Mouse (Mus musculus) right cerebral cortex, postnatal 4 days (tissue): Measurements from ENCODE around the gene Sapcd1.
"Not testable (repeated sequence)": the region's sequence is repeated elsewhere in the genome, so short reads cannot be mapped to it uniquely, and the experiment has no call there.

Experiments
- DNase-seq: peaks from one replicate; pipeline ENCODE4 v3.0.0-alpha.2; 2022

The Sapcd1 gene

DNA sequence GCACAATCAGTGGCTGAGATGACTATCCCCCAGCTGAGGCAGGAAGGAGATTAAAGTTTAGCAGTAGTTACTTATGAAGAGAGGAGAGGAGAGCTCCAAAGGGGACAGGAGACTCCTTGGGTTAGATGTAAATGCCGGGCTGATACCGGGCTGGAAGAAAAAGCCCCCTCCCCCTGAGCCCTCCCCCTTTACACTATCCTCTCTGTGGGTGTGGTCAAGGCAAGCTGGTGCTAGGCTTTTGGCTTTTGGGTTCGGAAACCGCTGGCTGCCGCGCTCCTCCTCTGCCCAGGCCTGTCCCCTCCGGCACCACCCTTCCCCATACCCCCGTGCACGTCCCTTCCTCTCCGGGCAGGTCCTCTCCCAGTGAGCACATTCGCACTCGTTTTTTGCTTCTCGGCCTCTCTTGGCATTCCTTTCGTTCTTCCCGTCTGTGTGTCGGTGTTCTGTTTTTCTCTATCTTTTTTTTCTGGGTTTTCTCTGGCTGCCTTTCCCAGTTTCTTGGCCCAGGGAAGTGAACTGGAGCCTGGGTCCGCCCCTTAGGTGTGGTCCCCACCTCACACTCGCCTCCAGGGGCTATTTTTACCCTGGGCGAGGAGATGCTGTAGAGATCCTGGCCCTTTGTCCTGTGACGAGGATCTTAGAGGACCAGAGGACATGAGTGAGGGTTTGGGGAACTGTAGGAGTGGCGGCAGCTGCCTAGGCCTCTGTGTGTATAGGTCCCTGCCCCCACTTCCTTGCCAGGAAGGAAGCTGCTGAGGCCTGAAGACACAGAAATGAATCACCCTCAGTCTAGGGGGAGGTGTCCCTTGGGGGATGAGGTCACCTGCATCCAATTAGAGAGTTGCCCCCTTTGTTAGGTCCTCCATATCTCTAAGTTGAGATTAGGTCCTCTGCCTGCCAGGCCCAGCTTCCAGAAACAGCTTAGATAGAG lies 23.6 kb upstream of the Sapcd1 start:
- no peak for DNase-seq

DNA sequence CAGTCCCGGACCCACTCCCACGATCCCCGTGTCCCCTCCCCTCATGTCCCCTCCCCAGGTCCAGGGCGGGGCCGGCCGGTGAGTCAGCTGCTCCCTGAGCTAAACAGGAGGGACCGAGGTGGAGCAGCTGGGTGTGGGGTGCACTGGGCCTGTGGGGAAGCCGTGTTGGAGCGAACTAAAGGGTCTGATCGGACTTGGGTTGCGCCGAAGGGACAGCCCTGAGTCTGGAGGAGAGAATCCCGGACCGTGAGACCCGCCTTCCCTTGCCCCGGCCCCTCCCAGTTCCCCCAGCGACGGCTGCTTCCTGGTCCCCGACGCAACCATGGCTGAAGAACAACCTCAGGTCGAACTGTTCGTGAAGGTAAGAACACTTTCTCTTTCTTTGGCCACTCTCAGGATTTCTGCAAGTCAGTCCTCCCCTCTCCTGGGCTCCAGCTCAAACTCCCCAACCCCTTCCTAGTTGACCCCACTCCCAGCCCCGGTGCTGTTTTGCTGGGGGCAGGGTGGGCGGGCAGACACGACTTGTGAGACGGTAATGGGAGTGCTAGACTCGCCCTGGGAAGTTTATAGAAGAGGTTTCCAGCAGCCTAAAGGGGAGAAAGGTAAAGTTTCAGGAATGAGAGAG lies 22.4 kb upstream of the Sapcd1 start:
- DNase-seq, result no peak

DNA sequence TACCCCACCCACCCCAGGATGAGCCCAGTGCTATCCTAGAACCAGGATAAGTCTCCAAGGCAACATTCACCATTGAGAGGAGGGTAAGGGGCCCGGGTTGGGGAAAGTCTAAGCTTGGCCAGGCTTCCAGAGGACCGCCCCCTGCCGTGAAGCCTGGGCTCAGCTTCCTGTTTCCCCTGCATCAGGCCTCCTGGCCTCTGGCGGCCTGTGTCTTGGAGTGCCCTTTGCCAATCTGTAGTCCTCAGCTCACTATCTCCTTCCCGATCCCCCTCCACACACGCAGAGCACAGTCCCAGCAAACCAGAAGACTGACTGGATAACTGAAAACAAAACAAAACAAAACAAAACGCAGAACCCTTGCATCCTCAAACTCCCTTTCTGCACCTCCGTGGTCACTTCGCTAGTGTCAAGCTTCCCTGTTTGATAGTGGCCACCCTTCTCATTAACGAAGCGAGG lies 21.8 kb upstream of the Sapcd1 start, which contains the start of gene Clic1:
Gene Clic1 (plus strand): TSS at position 406 of the 456 bp plus-strand sequence.
- DNase-seq, result no peak

DNA sequence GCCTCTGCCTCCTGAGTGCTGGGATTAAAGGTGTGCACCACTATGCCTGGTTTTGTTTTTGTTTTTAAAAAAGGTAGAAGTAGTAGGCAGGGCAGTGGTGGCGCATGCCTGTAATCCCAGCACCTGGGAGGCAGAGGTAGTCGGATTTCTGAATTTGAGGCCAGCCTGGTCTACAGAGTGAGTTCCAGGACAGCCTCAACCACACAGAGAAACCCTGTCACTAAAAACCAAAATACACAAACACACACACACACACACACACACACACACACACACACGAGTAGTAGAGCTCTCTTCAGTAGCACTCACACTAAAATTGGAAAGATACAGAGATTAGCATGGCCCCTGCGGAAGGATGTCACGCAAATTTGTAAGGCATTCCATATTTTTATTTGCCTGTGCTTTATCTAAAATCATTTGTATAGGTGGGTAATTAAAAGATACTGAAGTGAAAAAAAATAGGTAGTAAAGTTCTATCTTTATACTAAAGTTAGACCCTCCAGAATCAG lies 21.2 kb upstream of the Sapcd1 start:
- DNase-seq, result no peak

DNA sequence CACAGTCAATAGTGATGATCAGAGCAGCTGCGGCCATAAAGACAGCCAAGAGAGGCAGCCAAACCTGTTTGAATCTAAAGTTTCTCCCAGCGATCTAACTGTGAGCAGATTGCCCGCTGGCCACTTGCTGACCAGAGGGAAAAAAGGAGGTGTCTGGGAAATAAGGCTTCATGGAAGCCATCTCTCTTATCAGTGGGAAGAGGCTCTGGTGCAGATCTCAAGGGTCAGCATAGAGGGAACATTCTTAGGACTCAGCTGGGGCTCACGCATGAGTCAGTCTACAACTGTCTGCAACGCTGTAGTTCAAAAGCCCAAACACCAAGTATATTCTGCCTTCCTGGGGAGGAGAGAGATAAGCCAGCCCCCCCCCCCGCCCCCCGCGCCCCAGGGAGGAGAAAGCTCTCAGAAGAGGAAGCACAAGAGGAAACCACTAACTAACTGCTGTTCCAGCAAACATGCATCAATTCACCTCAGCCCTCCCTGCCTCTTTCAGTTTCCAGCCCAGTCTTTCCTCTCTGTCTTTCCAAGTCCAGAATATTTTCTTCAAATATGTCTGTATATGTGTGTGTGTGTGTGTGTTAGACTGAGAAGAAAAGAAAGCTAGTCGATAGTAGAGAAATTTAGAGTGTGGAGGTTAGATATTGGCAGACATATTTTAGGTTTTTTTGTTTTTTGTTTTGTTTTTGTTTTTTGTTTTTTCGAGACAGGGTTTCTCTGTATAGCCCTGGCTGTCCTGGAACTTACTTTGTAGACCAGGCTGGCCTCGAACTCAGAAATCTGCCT lies 20.5 kb upstream of the Sapcd1 start:
- no peak for DNase-seq

DNA sequence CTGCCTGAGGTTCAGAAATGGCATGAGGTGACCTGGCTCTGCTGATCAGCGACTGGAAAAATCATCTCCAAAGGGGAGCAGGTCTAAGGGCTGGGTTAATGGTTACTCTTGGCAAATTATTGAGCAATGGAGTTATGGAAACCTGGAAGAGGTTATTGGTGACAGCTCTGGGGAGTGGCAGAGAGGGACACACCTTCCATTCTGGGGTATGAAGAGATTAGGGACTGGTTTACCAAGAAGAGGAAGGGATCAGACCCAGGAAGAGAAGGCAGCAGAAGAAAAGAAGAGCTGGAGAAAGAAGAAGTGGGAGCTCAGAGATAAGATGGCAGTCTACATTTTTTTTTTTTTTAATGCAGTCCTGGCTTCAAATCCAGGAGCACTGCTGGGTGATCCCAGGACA lies 19.9 kb upstream of the Sapcd1 start:
- no peak for DNase-seq

DNA sequence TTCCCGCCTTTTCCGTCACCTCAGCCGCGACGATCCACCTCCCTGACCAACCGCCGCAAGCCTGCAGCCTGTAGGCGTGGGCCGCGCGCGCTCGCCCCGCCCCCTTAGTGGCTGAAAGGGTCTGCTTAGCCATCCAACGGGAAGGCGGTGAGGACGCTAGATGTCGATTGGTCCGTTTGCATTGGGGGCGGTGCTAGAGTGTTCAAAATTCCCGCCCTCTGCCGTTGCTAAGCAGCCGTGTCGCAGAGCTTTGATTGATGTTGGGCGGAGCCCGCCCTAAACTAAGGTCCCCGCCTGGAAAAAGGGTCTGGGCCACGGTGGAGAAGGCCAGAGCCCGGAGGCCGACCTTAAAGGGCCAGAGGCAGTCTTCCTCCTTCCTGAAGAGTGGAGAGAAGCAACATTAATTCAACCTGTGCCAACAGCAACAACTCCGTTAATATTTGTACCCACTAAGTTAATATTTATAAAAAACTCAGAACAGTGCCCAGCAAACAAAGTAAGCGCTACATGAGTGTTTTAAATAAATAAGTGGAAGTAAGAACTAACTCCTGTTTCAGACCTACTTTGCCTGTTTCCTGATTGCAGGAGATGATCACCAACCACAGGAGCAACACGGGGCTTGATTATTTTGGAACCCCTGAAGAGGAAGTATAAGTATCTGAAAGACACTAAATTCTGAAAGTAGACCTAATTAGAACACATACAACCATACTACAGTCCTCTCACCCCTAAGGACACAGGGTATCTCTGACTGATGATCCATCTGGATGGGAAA lies 19.1 kb upstream of the Sapcd1 start, which contains the start of gene Msh5:
Gene Msh5 (minus strand): TSS at position 65 of the 775 bp plus-strand sequence.
- peak; percentile 93 for DNase-seq

DNA sequence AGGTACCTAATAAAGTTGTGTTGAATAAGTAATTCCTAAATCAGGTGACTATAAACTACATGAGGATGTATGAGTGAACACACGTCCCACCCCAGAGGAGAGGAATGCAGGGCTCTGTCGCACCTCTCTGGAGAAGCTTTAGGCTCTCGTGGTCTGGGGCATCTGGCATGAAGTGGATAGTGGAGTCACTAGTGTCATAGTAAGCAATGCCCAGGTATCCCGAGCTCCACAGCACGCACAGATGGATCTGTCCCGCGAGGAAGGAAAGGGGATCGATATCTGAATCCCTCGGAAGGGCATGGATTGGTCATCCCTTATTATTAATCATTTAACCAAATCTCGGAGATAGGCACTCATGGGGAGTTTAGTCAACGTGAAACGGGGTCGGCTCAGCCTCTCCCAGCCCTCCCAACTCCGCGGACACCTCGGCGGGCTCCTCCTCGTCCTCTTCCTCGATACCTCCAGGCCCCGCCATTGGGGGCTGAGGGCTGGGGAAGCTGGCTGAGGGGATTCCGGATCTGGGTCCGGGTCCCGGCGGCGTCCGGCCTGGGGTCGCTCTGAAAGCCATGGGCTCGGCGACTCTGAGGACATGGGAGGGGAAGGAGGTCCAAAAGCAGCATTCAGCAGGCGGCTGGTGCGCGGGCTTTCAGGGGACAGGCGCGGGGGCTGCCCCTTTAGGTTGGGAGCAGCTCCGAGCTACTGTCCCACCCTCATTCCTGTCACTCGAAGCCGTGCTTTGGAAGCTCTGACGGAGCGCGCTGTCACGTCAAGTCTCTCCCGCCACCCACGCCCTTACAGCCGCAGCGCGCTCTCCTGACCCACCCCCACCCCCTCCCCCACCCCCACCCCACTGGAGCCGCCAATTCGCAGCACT lies 18.2 kb upstream of the Sapcd1 start:
- peak; percentile 44 for DNase-seq

DNA sequence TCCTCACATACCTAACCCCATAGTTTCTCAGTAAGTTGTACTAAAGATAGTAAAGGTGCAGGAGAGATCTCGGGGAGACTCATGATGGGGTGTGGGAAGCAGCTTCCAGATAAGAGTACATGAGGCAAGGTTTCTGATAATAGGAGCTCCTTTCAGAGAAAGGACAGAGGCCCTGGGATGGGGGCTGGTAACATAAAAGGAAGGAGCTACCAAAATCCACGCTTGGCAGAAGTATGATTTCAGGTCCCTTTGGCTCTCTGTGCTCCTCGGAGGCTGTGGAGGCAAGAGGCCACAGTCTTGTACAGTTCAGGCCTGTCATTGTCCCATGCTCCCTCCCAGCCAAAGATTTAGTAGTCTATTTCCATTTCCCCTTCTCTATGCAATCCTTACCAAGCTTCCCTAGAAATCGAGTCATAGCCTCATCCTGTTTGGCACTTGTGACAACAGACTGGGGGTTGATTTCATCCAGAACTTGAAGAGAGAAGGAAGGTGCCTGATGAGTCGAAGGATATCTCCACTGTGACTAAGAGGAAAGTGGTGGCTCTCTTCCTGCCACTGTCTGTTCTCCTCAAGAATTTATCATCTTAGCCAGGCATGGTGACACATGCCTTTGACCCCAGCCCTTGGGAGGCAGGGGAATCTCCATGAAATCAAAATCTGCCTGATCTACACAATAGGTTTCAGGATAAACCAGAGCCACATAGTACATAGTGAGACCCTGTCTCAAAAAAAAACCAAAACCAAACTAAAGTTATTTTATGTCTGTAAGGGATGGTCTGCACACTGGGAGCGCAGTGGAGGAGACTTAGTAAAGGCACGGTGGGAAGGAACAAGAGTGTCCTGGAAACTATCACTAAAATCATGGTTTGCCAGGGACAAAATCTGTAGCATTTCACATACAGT lies 17.3 kb upstream of the Sapcd1 start:
- DNase-seq, result no peak

DNA sequence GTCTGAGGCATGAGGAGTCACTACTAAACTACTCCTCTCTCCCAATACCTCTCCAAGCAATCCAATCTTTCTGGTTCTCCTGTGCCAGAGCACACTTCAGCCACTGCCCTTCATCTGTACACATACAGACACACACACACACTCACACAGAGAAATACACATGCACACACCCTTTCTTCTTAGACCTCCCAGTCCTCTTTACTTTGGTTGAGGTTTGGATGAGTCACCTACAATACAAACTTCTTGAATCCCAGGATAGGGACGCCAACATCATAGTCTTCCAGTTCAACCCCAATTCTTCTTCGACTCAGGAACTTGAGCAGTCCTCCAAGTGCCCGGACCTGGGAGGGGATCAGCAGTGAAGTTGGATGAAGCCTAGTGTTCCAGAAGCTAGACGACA lies 16.0 kb upstream of the Sapcd1 start:
- no peak for DNase-seq

DNA sequence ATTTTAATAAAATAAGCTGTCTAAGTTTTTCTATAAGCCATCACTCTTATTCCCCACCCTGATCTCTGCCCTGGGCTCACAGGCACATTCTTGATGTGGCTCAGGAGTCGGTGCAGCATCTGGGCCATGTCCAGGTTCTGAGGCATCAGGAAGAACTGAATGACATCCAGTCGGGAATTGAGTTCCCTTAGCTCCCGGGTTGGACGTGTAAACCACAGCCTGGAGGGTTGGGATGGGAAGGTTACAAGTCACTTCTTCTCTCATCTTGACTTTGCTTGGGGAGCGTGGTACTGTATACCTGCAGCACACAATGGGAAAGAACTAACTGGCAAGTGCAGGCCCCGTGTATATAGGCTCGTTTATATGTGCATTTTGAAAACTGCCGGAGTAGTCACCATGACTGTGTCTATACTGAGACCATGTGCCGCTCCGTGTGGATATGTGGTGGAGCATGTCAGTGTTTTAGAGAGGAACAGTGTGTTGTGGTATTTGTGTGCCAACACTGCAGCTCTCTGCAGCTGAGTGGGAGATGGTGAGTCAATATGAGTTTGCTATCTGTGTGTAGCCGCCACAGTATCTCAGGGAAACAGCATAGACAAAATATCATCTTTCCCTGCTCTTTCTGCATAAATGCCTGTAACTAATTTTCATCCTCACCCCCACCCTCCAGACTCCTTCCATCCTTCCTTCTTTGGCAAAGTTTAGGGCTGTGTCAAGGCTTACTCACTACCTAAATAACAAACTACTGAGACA lies 11.5 kb upstream of the Sapcd1 start:
- DNase-seq, result no peak

DNA sequence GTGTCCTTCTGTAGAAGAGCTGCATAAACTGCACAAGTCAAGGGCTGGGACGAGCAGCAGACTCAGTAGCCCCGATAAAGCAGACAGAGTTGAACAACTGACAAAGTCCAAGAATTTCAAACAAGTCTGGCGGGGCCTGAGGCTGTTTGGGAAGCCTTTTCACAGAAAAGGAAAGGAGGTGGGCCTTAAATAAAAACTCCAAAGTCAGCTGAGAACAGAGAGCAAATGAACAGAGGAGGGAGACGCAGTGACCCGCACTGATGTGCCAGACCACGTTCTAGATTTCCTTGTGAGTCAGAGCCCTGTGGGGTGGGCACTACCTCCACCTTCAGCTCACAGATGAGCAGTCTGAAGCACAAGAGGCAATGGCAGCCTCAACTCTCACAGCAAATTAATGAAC lies 7.1 kb upstream of the Sapcd1 start:
- DNase-seq, result no peak

DNA sequence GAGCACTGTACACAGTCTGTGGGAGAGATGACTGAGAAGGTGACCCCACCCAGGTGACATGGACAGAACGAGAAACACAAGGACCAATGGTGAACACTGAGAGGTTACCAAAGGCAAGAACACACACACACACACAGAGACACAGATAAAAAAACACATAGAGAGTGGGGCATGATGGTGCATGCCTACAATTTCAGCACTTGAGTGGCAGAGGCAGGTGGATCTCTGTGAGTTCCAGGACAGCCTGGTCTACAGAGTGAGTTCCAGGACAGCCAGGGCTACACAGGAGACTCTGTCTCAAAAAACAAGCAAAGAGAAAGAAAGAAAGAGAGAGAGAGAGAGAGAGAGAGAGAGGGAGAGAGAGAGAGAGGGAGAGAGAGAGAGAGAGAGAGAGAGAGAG lies 5.9 kb upstream of the Sapcd1 start:
- DNase-seq, result not testable (repeated sequence)

DNA sequence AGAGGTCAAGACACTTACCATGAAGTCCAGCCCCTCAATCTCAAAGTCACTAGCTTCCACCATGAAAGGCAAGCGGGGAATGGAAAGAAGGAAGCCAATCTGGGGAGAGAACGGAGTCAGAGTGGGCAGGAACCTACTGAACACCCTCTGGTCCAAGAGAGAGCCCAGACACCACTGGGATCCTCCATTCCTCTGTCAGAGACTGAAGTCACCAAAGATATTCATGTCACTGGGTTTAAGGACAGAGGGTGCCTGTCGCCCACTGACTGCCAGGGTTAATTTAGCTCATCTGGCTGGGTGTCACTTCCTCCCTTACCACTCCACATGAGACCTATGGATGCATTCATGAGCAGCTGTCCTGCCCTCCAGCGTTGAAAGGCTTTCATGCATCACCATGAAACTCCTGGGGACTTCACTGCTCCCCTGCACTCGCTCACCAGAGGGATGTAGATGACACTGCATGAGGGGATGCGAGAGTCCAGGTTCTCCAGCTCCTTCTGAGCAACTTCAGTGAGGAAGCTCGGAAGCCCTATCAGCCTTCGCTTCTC lies 4.6 kb upstream of the Sapcd1 start:
- DNase-seq, result no peak

DNA sequence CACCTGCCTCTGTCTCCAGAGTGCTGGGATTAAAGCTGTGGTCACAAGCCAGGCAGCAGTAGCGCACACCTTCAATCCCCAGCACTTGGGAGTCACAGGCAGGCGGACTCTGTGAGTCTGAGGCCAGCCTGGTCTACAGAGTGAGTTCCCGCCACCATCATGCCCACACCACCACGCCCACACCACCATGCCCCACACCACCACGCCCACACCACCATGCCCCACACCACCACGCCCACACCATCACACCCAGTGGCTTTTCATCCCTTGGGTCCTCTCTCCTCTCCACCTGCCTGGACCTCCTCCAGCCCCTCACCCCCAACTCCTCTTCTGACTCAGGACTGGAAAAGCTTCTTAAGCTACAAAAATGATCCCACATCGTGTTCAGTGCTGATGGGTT lies 4.1 kb upstream of the Sapcd1 start:
- no peak for DNase-seq

DNA sequence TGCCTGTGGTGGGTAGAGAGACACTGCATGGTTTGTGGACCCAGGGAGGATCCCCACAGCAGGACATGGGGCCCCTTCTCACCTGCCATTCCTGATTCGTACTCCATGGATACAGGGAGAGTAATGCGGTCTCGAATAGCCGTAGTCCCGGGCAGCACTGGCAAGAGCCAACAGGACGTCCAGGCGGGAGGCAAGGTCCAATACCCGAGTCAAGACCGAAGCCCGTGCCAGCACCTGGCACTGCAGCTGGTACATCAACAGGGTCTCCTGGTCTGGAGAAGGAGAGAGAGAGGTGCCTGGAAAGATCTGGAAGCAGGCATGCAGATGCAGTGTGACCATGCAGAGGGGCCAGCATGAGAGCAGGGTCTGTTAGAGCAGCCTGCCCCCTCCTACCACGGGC lies 3.5 kb upstream of the Sapcd1 start:
- no peak for DNase-seq

DNA sequence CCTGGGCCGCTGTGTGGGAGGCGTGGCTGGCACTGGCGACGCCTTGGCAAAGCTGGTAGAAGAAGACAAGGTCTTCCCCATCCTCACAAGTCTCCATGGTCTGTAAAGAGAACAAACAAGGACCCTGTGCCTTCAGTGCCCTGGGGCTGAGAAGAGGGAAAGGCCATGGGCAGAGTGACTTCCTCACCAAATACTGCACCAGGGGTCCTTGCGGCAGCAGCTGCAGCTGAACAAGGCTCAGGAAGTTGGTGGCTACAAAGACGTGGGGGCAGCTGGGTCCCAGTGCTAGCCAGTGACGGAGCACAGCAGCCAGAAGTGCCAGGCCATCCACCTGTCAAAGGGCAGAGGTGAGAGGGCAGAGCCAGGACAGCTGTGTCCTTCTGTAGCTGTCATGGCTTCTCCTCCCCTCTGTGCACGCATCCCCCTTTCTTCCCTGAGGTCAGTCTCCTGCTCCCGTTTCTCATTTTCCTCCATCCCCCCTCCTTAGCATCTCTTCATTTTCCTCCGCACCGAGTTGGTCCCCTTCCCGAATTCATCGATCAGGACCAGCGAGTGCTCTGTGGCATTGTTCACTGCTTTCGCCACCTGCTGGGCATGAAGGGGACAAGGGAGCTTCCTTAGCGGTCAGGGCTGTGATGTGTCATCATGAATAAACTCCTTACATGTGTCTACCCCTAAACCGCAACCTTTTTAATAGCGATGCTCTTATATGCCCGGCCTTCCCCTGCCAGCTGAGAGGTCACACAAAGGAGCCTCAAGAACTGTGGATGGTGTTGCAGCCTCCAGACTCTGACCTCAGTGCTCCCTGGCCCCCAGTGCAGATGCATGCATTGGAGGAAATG lies 2.1 kb upstream of the Sapcd1 start:
- DNase-seq, result no peak

DNA sequence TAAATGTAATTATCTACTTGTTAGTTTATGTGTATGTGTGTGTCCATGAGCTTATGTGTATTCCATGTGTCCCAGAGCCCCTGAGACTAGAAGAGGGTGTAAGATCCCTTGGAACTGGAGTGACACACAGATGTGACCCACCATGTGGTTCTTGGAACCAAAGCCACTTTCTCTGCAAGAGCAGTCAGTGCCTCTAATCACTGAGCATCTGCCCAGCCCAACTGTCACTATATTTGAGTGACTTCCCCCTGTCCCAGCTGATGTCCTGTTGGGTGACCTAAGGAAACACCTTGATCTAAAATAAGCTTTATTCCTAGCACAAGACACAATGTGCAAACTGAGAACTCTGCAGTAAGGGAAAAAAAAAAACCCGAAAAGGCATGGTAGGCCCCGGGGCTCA lies 499 bp upstream of the Sapcd1 start:
- no peak for DNase-seq
